Mouse (Mus musculus): ENCODE measurements at regions not wholly inside any gene's neighbourhood (a gene's known extent, or its start where the extent isn't known, plus 50 kb on each side); places are given as distances from the start of the nearest gene placed in this dataset.

DNA sequence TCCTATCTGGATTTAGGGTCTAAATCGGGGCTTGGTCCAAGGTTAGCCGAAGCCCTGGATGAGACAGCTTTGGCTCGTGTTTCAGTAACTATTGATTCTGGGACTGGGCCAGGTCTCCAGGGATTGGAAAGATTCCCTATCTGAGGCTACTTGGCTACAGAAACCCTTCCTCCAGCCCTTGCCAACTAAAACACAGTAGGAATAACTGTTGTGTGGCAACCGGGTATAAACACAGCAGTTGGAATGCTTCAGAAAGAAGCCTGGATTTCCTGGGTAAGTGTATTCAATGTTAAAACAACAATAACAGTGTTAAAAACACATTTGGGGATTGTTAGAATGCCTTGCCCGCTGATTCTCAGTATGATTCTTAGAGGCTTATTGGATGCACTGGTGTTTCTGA lies 398.8 kb downstream of the Mtx2 start:
- Histone ChIP-seq H3K4me2 (no peak overlapping the region), H3K36me3 (replicated peaks) (no peaks in the 10 kb centered on the region), H3K4me1 (peaks cover 11% of the 10 kb centered on the region), H3K9me3 (no peaks in the 10 kb centered on the region), H3K9ac (no peak overlapping the region), H3K27ac (no peak overlapping the region), H3K27me3 (replicated peaks) (no peaks in the 10 kb centered on the region), H3K4me3 (no peak overlapping the region)
- peak; percentile 42; the same call in 1 of the 2 replicates for ATAC-seq (replicated peaks)
- WGBS: 53% methylated on average over 5 of the region's 5 CpGs

GRCm38 (mm10) chr2:75240976-75241375 lies 415.4 kb downstream of the Mtx2 start:
- no peak overlapping the region for H3K4me2 ChIP-seq
- 84% methylated on average over 1 of the region's 1 CpGs for WGBS
- ATAC-seq (replicated peaks): no peak
- H3K9ac ChIP-seq: no peak overlapping the region
- H3K27ac ChIP-seq: no peak overlapping the region
- H3K4me1 ChIP-seq: peaks cover 8% of the 10 kb centered on the region
- H3K4me3 ChIP-seq: no peak overlapping the region
- H3K27me3 ChIP-seq (replicated peaks): no peaks in the 10 kb centered on the region
- no peaks in the 10 kb centered on the region for H3K36me3 ChIP-seq (replicated peaks)
- no peaks in the 10 kb centered on the region for H3K9me3 ChIP-seq

DNA sequence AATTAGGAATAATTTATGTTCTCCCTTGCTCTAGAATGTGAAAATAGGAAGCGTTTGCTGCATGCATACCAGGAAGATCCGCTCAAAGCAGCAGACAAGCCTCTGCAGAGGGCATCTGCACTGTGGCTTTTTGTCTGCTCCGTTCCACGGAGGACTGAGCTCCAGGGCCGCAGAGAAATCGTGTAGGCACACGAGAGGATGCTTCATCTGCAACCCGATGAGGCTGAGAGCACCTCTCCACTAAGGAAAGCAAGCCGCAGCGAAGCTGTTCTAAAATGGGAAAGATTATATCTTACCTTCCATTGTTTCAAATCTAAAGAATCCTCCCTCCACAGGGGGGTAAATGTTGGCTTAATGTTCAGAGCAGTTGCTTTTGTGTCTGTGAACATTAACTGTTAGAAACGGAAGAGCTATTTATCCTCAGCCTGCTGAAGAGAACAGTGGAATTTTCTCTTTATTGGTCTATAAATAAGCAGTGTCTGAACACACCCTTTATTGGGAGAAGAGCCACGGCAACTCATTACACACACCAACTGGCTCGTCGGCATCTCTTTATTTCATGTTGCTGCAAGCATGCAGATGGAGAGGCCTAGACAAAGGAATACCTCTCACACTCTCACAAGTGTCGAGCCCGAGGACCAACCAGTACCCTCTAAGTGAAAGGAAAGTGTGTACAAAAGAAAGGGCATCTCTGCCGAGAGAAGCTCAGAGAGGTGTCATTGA lies 414.6 kb upstream of the Hnrnpa3 start:
- Histone ChIP-seq H3K4me2 (no peak overlapping the region), H3K27me3 (replicated peaks) (no peaks in the 10 kb centered on the region), H3K27ac (peak overlapping the region; percentile 57), H3K9ac (no peak overlapping the region), H3K9me3 (no peaks in the 10 kb centered on the region), H3K36me3 (replicated peaks) (no peaks in the 10 kb centered on the region), H3K4me1 (peaks cover 13% of the 10 kb centered on the region), H3K4me3 (no peak overlapping the region)
- 47% methylated on average over 17 of the region's 17 CpGs for WGBS
- 0 out of 2 replicates have a peak, but pooled peaks have one; percentile 15 for ATAC-seq (replicated peaks)

GRCm38 (mm10) chr2:75245256-75245655 lies 413.8 kb upstream of the Hnrnpa3 start:
- no peak overlapping the region for H3K9ac ChIP-seq
- H3K36me3 ChIP-seq (replicated peaks): no peaks in the 10 kb centered on the region
- no peaks in the 10 kb centered on the region for H3K9me3 ChIP-seq
- H3K27me3 ChIP-seq (replicated peaks): no peaks in the 10 kb centered on the region
- 46% methylated on average over 6 of the region's 6 CpGs for WGBS
- no peak overlapping the region for H3K4me3 ChIP-seq
- ATAC-seq (replicated peaks): no peak
- H3K27ac ChIP-seq: peak overlapping the region; percentile 61; the same call in 1 of the 2 replicates
- H3K4me2 ChIP-seq: no peak overlapping the region
- peaks cover 13% of the 10 kb centered on the region for H3K4me1 ChIP-seq

DNA sequence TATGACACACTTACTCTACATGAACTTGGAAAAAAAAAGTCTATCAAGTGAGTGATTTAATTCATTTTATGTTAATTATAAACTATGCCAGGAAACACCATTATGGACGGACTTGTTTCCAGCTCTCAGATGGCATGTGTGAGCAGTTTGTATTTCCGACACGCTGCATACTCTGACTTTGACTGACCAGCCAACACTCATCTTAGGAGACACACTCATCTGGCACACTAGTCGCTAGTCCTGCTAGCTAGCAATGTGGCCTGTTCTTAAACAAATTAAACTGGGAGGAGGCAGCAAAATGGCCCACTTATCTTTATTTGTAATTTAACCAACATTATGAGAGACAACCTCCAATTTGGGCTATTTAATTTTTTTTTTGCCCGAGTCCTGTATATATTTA lies 413.4 kb upstream of the Hnrnpa3 start:
- H3K9ac ChIP-seq: no peak overlapping the region
- H3K4me1 ChIP-seq: peaks cover 13% of the 10 kb centered on the region
- no peaks in the 10 kb centered on the region for H3K36me3 ChIP-seq (replicated peaks)
- WGBS: 72% methylated on average over 5 of the region's 5 CpGs
- no peak for ATAC-seq (replicated peaks)
- H3K4me3 ChIP-seq: no peak overlapping the region
- peak overlapping the region; percentile 61 for H3K27ac ChIP-seq
- H3K4me2 ChIP-seq: peak overlapping the region; percentile 33
- no peaks in the 10 kb centered on the region for H3K27me3 ChIP-seq (replicated peaks)
- no peaks in the 10 kb centered on the region for H3K9me3 ChIP-seq

GRCm38 (mm10) chr2:75246082-75246743 lies 412.8 kb upstream of the Hnrnpa3 start:
- Histone ChIP-seq H3K4me3 (no peak overlapping the region; the same call in 1 of the 2 replicates), H3K27me3 (replicated peaks) (no peaks in the 10 kb centered on the region), H3K36me3 (replicated peaks) (no peaks in the 10 kb centered on the region), H3K4me2 (peak overlapping the region; percentile 33), H3K9ac (no peak overlapping the region), H3K9me3 (no peaks in the 10 kb centered on the region), H3K27ac (peak overlapping the region; percentile 61), H3K4me1 (peaks cover 13% of the 10 kb centered on the region)
- peak; percentile 80 for ATAC-seq (replicated peaks)
- 13% methylated on average over 12 of the region's 12 CpGs for WGBS

GRCm38 (mm10) chr2:75248251-75248650 lies 410.8 kb upstream of the Hnrnpa3 start:
- Histone ChIP-seq H3K27me3 (replicated peaks) (no peaks in the 10 kb centered on the region), H3K9me3 (no peaks in the 10 kb centered on the region), H3K4me2 (no peak overlapping the region), H3K4me1 (peaks cover 13% of the 10 kb centered on the region), H3K27ac (no peak overlapping the region), H3K9ac (no peak overlapping the region), H3K36me3 (replicated peaks) (no peaks in the 10 kb centered on the region), H3K4me3 (no peak overlapping the region)
- ATAC-seq (replicated peaks): no peak
- 31% methylated on average over 5 of the region's 5 CpGs for WGBS

DNA sequence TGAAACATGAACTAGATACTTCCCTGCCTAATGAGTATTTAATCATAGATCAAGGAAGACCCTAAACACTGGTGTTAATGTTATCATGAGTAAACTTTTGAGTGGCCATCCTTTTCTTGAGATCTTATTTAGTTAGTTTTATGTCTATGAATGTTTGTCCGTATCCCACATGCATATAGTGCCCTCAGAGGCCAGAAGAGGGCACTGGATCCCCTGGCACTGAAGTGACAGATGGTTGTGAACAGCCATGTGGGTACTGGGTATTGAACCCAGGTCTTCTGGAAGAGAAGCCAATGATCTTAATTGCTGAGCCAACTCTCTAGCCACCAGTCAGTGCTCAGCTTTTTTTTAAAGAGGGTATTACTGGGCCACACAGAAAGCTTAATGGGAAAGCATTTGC lies 408.6 kb upstream of the Hnrnpa3 start:
- ATAC-seq (replicated peaks): no peak
- Histone ChIP-seq H3K9me3 (no peaks in the 10 kb centered on the region), H3K9ac (no peak overlapping the region), H3K4me2 (no peak overlapping the region), H3K27me3 (replicated peaks) (no peaks in the 10 kb centered on the region), H3K27ac (no peak overlapping the region), H3K36me3 (replicated peaks) (no peaks in the 10 kb centered on the region), H3K4me1 (peaks cover 9% of the 10 kb centered on the region), H3K4me3 (no peak overlapping the region)
- WGBS: 94% methylated on average over 1 of the region's 1 CpGs

DNA sequence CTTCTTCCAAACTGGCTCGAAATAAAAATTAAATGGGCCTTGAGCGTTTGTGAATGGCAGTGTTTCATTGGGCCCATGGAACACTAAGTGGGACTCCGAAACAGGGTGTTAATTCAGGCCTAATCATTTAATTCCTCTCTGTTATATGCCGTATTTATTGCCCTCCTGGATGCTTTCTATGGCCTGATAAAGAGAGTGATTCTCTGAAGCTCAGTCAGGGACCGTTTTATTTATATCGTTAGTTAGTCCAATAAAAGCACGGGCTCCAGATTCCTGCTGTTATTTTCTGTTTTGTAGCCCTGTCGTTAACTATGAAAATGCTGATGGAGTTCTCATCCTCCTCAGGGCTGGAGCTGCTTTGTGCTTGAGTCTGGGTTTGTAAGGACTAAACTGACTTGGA lies 406.2 kb upstream of the Hnrnpa3 start:
- Histone ChIP-seq H3K4me1 (no peaks in the 10 kb centered on the region), H3K27ac (no peak overlapping the region), H3K9me3 (no peaks in the 10 kb centered on the region), H3K36me3 (replicated peaks) (no peaks in the 10 kb centered on the region), H3K4me3 (no peak overlapping the region), H3K4me2 (no peak overlapping the region), H3K9ac (no peak overlapping the region), H3K27me3 (replicated peaks) (no peaks in the 10 kb centered on the region)
- no peak for ATAC-seq (replicated peaks)
- 67% methylated on average over 8 of the region's 8 CpGs for WGBS

DNA sequence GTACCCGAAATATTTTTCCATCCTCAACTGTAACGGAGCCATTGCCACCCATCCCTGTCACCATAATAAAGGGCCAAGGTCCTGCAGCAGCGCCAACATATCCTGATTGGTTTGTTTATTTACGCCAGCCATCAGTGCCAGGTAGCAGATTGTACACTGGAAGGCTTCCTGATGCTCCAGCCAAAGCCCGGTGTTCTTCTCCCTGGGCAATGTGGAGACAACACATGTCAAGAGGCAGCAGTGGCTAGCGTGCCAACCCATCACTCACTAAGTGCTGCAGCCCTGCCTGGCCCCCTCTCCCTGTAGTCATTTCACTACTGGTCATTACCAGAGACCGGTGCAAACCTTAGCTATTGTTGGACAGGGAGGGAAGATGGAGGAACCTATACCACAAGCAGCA lies 393.8 kb upstream of the Hnrnpa3 start:
- Histone ChIP-seq H3K27me3 (replicated peaks) (no peaks in the 10 kb centered on the region), H3K9ac (no peak overlapping the region), H3K36me3 (replicated peaks) (no peaks in the 10 kb centered on the region), H3K4me3 (no peak overlapping the region), H3K4me1 (peaks cover 20% of the 10 kb centered on the region), H3K27ac (peak overlapping the region; percentile 74), H3K9me3 (no peaks in the 10 kb centered on the region), H3K4me2 (no peak overlapping the region)
- WGBS: 75% methylated on average over 7 of the region's 7 CpGs
- ATAC-seq (replicated peaks): peak; percentile 48; the same call in 1 of the 2 replicates

DNA sequence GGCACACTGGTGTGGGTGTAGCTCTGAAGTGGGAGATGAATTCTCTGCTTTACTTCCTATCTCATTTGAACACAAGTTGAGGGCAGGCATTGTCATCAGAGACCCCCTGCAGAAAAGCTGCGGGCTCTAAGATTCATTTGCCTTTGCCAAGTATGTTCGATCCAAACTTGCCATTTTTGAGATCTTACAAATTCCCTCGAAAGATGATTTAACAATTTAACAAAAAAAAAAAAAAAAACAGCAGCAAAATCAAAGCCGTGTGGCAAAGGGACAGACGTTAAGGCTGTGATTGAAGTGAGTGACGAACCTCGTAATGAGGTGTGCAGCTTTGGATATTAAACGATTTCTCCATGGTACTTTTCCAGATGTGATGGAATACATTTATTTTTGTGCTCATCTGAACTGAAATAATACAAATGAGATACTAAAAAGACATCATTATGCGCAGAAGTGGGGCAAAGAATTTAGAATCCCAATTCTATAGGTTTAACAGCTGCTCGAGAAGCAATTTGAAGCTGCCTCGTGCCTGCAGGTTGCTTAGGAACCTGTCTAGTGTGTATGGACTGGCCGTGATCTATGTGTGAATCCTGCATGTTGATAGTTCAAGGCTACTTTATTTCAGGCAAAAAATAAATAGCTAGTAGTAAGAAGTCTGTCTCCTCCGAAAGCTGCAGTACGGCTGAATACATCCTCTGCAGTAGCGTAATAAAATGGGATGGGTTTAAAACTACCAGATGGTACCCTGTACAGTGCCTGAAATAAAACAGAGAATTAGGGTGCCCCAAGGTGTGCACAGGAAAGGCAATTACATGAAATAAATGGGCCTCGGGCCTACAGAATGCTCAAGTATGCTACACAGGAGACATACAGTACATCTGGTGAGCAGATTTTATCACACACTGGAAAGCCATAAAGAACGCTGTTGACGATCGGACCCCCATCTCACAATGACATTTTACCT lies 393.0 kb upstream of the Hnrnpa3 start:
- peak overlapping the region; percentile 74 for H3K27ac ChIP-seq
- H3K27me3 ChIP-seq (replicated peaks): no peaks in the 10 kb centered on the region
- 60% methylated on average over 19 of the region's 19 CpGs for WGBS
- no peak overlapping the region for H3K4me3 ChIP-seq
- H3K9me3 ChIP-seq: no peaks in the 10 kb centered on the region
- H3K36me3 ChIP-seq (replicated peaks): no peaks in the 10 kb centered on the region
- no peak overlapping the region for H3K4me2 ChIP-seq
- no peak overlapping the region for H3K9ac ChIP-seq
- H3K4me1 ChIP-seq: peaks cover 20% of the 10 kb centered on the region
- 0 out of 2 replicates have a peak, but pooled peaks have one; percentile 45 for ATAC-seq (replicated peaks)

DNA sequence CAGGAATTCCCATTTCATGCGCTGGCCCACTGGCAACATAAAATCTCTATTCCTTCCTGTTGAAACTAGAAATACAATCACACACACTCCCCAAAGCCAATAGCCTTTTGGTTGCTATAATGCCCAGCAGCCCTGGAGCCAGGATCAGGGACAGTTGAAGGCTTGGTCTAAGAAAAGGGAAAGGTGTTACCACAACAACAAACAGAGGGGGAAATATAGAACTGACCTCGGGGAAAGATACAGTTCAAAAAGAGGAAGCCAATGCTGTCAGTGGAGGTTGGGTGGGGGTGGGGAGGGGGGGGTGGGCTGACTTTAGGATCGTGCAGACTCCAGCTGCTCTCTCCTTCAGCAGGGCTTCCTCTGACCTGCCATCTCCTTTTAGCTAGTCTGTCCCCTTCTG lies 391.1 kb upstream of the Hnrnpa3 start:
- H3K9me3 ChIP-seq: no peaks in the 10 kb centered on the region
- no peaks in the 10 kb centered on the region for H3K27me3 ChIP-seq (replicated peaks)
- H3K4me2 ChIP-seq: no peak overlapping the region
- no peak overlapping the region for H3K4me3 ChIP-seq
- no peak overlapping the region for H3K27ac ChIP-seq
- 90% methylated on average over 3 of the region's 3 CpGs for WGBS
- H3K36me3 ChIP-seq (replicated peaks): no peaks in the 10 kb centered on the region
- no peak overlapping the region for H3K9ac ChIP-seq
- peaks cover 20% of the 10 kb centered on the region for H3K4me1 ChIP-seq
- no peak for ATAC-seq (replicated peaks)
